Mouse (Mus musculus) liver, embryonic 14.5 days (tissue): ENCODE results near the gene Myh9. TPM values are rescaled to one million over a fixed set of nuclear protein-coding genes. Genes with fewer than 3 reads are reported as not detected.
A peak's percentile ranks its signal among the peaks of the same experiment; 100 is the strongest.
"Not testable (repeated sequence)": the region's sequence is repeated elsewhere in the genome, so short reads cannot be mapped to it uniquely, and the experiment has no call there.

Source experiments
- ATAC-seq: fragments of 200-750 bp; cut with Nextera tagmentation; 2 replicates; pipeline ENCODE4 v1.8.0; 2017; ENCODE audit warnings: moderate number of reproducible peaks, mild to moderate bottlenecking, moderate library complexity; ENCODE audit not compliant: insufficient read depth
- DNase-seq, 3 experiments: peaks; one replicate each; pipeline ENCODE4 v3.0.0-alpha.2; 2012 to 2013; ENCODE audit warnings: low read depth in 3 of 3, low spot score in 3 of 3
- H3K27ac ChIP-seq: fragments of 300-500 bp; sonication (generic); 2 replicates; pipeline ENCODE4 v1.5.1; 2014; ENCODE audit warnings: moderate library complexity, mild to moderate bottlenecking, control low read depth, inconsistent platforms
- H3K27me3 ChIP-seq: fragments of 300-500 bp; sonication (generic); 2 replicates; pipeline ENCODE4 v1.6.1; 2014; ENCODE audit warnings: mild to moderate bottlenecking, low read length, moderate library complexity; ENCODE audit not compliant: control insufficient read depth, insufficient read depth
- H3K36me3 ChIP-seq: fragments of 300-500 bp; sonication (generic); replicated peaks from 2 replicates; pipeline ENCODE4 v1.6.1; 2014; ENCODE audit warnings: low read depth; ENCODE audit not compliant: control insufficient read depth, insufficient read depth
- H3K4me1 ChIP-seq, 2 experiments: fragments of 200-500 bp in 1 of 2; fragments of 300-500 bp in 1 of 2; sonication (generic) in 1 of 2; replicated peaks; 2 replicates each; pipeline ENCODE4 v1.6.1; 2012 to 2014; ENCODE audit warnings: antibody characterized with exemption in 1 of 2, inconsistent platforms in 1 of 2, low read length in 1 of 2; ENCODE audit not compliant: control insufficient read depth in 2 of 2, insufficient read depth in 2 of 2
- H3K4me2 ChIP-seq: fragments of 300-500 bp; sonication (generic); 2 replicates; pipeline ENCODE4 v1.6.1; 2014; ENCODE audit warnings: low read depth, mild to moderate bottlenecking, control low read depth, moderate library complexity
- H3K4me3 ChIP-seq, 2 experiments: fragments of 200-500 bp in 1 of 2; fragments of 300-500 bp in 1 of 2; sonication (generic) in 1 of 2; 2 replicates each; pipeline ENCODE4 v1.5.1; 2012 to 2014; ENCODE audit warnings: low read depth in 2 of 2, low read length in 2 of 2, mild to moderate bottlenecking in 2 of 2, control low read depth in 1 of 2, inconsistent platforms in 1 of 2, moderate library complexity in 1 of 2; ENCODE audit not compliant: insufficient read depth in 1 of 2
- H3K9ac ChIP-seq: fragments of 300-500 bp; sonication (generic); replicated peaks from 2 replicates; pipeline ENCODE4 v1.6.1; 2014; ENCODE audit warnings: mild to moderate bottlenecking, control low read depth, moderate library complexity
- H3K9me3 ChIP-seq: fragments of 300-500 bp; sonication (generic); 2 replicates; pipeline ENCODE4 v1.6.1; 2016; ENCODE audit warnings: low read length, mixed read lengths; ENCODE audit not compliant: control insufficient read depth
- CTCF ChIP-seq: IDR thresholded peaks from 2 replicates; pipeline ENCODE4 v1.5.1; 2016; ENCODE audit warnings: antibody characterized with exemption, low read depth, control low read depth
- EP300 ChIP-seq: IDR thresholded peaks from 2 replicates; pipeline ENCODE4 v1.6.1; 2016; ENCODE audit warnings: antibody characterized with exemption, low read depth
- WGBS: fragments of 180-500 bp; shearing (Covaris S2); extraction: QIAGEN DNeasy Blood & Tissue Kit; methylation state at CpG from one replicate; pipeline ENCODE4 v1.1.7; 2014; ENCODE audit not compliant: insufficient replicate concordance; 5-methylcytosine and 5-hydroxymethylcytosine counted together
- polyA plus RNA-seq, 2 experiments: library from polyadenylated mRNA; depleted of rRNA in 1 of 2; stranded (reverse) in 1 of 2; unstranded in 1 of 2; fragments of >200 nt; fragmentation: Nextera tagmentation in 1 of 2; extraction: Ambion mirVana in 1 of 2; gene quantifications; 2 replicates each; pipeline versions ENCODE4 v1.2.1 to v1.2.3; 2012 to 2014

Myh9 gene
- polyA plus RNA-seq, 2 experiments: 21.3 to 21.9 TPM

DNA sequence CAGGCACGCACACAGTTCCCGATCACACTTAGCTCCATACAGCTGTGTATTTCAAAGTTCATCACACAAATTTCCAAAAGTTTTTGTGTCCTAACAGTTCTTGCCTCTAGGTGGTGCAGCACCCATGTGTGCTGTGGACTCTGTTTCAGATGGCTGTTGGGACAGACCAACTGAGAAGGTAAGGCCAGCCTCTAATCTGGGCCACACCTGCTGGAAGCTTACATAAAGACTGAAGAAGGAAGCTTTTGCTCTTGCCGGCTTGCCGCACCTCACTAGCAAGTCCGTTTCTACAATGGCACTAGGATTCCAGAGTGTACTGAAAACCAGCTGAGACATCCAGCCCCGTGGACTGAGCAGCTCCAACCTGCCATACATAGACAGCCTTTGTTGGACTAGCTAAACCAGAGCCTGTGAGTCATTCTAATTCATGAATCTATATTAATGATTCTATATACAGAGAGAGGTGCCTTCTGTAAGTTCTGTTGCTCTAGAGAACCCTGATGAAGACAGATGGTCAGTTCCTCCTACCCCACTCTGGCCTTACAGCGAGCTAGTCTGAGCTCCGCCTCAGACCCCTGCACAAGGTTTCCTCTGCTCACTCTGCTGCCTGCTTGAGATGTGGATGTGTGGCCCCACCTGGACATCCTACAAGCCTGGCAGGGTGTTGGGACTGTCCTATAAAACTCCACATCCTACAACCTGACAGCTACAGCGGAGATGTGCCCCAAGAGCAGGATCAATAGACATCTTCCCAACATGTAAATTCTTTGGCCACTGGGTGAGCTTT lies 101.3 kb downstream of the Myh9 start:
- Histone ChIP-seq H3K4me3 (no peak overlapping the region), H3K27me3 (no peaks in the 10 kb centered on the region), H3K27ac (no peak overlapping the region), H3K4me2 (no peak overlapping the region), H3K4me1 (no peaks in the 10 kb centered on the region), H3K9ac (no peak overlapping the region), H3K9me3 (no peaks in the 10 kb centered on the region), H3K36me3 (peaks cover 9% of the 10 kb centered on the region)
- TF ChIP-seq EP300: no peak
- peak; percentile 67 for TF ChIP-seq CTCF
- ATAC-seq (peak; percentile 45; the same call in 1 of the 2 replicates), DNase-seq (no peak)
- 67% methylated on average over 9 of the region's 9 CpGs for WGBS

DNA sequence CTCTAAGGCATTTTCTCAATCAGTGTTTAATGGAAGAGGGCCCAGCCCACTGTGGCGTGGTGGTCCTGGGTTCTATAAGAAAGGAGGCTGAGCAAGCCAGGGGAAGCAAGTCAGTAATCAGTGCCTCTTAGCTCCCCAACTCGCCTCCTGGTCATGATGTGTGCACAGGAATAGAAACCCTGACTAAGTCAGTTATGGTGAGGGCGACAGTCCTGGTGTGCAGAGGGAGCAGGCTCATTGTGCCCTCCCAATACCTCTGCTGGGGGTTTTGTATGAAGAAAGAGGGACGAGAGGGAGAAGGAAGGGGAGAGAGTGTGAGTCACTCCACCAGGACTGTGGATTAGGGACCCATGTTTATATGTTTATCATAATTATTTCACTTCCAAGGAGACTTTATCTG lies 108.1 kb downstream of the Myh9 start:
- 33% methylated on average over 4 of the region's 4 CpGs for WGBS
- not testable (repeated sequence) for H3K36me3 ChIP-seq, H3K27me3 ChIP-seq, H3K4me1 ChIP-seq, H3K27ac ChIP-seq, H3K9ac ChIP-seq, H3K4me3 ChIP-seq, DNase-seq, H3K4me2 ChIP-seq, ATAC-seq, H3K9me3 ChIP-seq

DNA sequence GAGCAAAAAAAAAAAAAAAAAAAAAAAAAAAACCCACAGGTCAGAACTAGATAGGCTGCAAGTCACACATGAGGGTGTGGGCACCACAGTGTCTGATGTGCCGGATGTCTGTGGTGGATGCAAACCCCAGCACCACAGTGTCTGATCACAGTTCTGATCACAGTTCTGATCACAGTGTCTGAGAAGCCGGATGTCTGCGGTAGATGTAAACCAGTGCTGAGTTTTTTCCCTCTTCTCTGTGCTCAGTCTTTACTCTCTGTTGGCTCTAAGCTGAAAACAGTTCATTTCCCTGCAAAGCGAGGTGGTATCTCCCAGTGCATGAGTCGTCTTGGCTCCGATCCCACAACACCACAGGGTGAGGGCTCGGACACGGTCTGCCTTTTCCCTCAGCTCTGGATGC lies 108.6 kb downstream of the Myh9 start:
- not testable (repeated sequence) for H3K36me3 ChIP-seq, H3K9ac ChIP-seq, H3K27me3 ChIP-seq, ATAC-seq, H3K9me3 ChIP-seq, H3K27ac ChIP-seq, H3K4me3 ChIP-seq, DNase-seq, H3K4me2 ChIP-seq, H3K4me1 ChIP-seq
- WGBS: 49% methylated on average over 8 of the region's 8 CpGs

DNA sequence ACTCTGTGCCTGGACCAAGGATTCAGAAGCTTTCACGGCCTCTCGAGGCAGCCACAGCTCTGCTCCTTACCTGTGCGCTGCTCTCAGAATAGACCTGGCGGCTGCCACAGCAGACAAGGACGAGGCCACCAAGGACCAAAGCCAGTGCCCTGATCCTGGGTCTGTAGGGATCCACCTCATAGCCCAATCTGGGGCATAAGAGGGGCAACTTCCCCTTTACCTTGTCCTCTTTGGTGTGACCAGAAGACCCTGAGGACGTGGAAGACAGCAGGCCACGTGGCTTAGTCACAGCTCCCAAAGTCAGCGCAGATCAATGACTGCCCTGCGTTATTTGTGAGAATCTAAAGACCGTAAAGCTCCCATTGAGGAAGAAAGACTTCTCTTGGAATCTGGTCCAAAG lies 109.1 kb downstream of the Myh9 start:
- not testable (repeated sequence) for H3K4me2 ChIP-seq, H3K4me3 ChIP-seq, ATAC-seq, H3K9me3 ChIP-seq, DNase-seq, H3K27me3 ChIP-seq, H3K9ac ChIP-seq, H3K4me1 ChIP-seq, H3K36me3 ChIP-seq, H3K27ac ChIP-seq
- WGBS: 62% methylated on average over 10 of the region's 10 CpGs

DNA sequence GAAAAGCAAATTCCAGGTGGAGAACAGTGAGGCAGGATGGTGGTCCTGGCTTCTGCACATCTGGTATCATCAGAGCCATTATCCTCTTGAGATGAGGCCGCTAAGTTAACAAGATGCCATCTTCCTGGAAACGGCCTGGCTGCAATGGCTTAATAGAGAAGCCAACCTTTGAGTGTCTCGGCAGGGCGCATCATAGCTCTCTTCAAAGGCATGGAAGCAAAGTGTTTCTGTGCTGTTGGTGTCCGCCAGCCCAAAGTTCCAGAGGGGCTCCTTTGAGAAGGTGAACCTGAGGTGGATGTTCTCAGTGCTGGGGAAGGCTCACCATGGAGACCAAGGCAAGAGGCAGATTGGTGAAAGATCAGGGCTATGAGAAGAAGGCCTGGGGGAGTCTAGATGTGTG lies 110.4 kb downstream of the Myh9 start:
- DNase-seq (no peak), ATAC-seq (no peak)
- no peaks in the 10 kb centered on the region for H3K4me1 ChIP-seq
- 59% methylated on average over 5 of the region's 5 CpGs for WGBS
- no peaks in the 10 kb centered on the region for H3K27me3 ChIP-seq
- H3K36me3 ChIP-seq: no peaks in the 10 kb centered on the region
- H3K4me2 ChIP-seq: no peak overlapping the region
- H3K27ac ChIP-seq: no peak overlapping the region
- no peak for TF ChIP-seq EP300
- TF ChIP-seq CTCF: no peak
- H3K4me3 ChIP-seq: no peak overlapping the region
- no peak overlapping the region for H3K9ac ChIP-seq
- no peaks in the 10 kb centered on the region for H3K9me3 ChIP-seq

DNA sequence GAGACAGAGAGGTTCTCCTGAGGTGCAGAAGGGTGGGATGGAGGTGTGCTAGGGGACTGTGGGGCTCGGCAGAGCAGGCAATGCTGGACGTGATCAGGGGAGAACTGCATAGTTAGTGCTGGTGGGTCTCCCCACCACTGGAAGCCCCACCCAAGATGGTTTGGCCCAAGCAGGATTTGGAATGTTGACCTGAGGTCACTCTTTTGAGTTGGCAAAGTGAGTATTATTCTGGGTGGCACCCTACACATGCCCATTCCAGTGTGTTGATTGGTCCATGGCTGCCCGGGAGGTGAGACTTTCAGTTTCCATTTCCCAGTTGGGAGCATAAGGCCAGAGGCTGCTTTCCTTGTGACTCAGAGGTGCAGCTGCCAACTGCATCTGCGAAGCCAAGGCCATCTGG lies 113.2 kb downstream of the Myh9 start, which contains the start of gene Apol9b:
Apol9b (plus strand) TSS at position 301 of the 400 bp plus-strand sequence.
- not testable (repeated sequence) for H3K4me3 ChIP-seq, H3K36me3 ChIP-seq, H3K27me3 ChIP-seq, H3K9ac ChIP-seq, H3K27ac ChIP-seq, H3K4me1 ChIP-seq, H3K4me2 ChIP-seq, DNase-seq, ATAC-seq, H3K9me3 ChIP-seq
- WGBS: 50% methylated on average over 1 of the region's 4 CpGs

DNA sequence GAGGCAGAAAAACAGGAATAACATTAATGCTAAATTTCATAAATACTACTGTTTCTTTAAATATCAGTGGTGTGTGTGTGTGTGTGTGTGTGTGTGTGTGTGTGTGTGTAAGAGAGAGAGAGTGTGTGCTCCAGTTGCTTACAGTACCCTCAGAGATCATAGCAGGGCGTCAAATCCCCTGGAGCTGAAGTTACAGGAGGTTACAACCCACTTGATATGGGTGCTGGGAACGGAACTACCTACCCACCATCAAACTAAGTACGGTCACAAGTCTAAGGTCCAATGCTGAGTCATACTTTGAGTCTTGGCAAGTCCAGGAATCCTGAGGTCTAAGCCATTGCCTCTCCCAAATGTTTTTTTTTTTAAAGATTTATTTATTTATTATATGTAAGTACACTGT lies 114.2 kb downstream of the Myh9 start:
- not testable (repeated sequence) for H3K27me3 ChIP-seq, DNase-seq, H3K36me3 ChIP-seq, H3K4me3 ChIP-seq, H3K4me2 ChIP-seq, H3K4me1 ChIP-seq, ATAC-seq, H3K27ac ChIP-seq, H3K9ac ChIP-seq, H3K9me3 ChIP-seq
- 51% methylated on average over 3 of the region's 3 CpGs for WGBS
